Mouse (Mus musculus) kidney, embryonic 14.5 days (tissue): ENCODE results near the gene Atp6ap1. TPM values are rescaled to one million over a fixed set of nuclear protein-coding genes. Genes with fewer than 3 reads are reported as not detected.

ENCODE experiments used
- ATAC-seq: fragments of 200-750 bp; cut with Nextera tagmentation; 2 replicates; pipeline ENCODE4 v1.8.0; 2017; ENCODE audit warnings: moderate number of reproducible peaks, mild to moderate bottlenecking, moderate TSS enrichment, moderate library complexity; ENCODE audit not compliant: low FRiP score, low TSS enrichment
- H3K27ac ChIP-seq: fragments of 300-500 bp; sonication (generic); 2 replicates; pipeline ENCODE4 v1.5.1; 2014; ENCODE audit warnings: low read depth, mild to moderate bottlenecking, low read length, moderate library complexity, mixed read lengths
- H3K27me3 ChIP-seq: fragments of 300-500 bp; sonication (generic); 2 replicates; pipeline ENCODE4 v1.6.1; 2014; ENCODE audit warnings: mild to moderate bottlenecking, low read length; ENCODE audit not compliant: control insufficient read depth, insufficient read depth
- H3K36me3 ChIP-seq: fragments of 300-500 bp; sonication (generic); 2 replicates; pipeline ENCODE4 v1.6.1; 2014; ENCODE audit warnings: low read length, mixed read lengths; ENCODE audit not compliant: control insufficient read depth, insufficient read depth
- H3K4me1 ChIP-seq: fragments of 300-500 bp; sonication (generic); 2 replicates; pipeline ENCODE4 v1.6.1; 2014; ENCODE audit warnings: low read length, mixed read lengths; ENCODE audit not compliant: control insufficient read depth, insufficient read depth
- H3K4me2 ChIP-seq: fragments of 300-500 bp; sonication (generic); replicated peaks from 2 replicates; pipeline ENCODE4 v1.6.1; 2014; ENCODE audit warnings: low read depth, mild to moderate bottlenecking, low read length
- H3K4me3 ChIP-seq: fragments of 300-500 bp; sonication (generic); 2 replicates; pipeline ENCODE4 v1.5.1; 2014; ENCODE audit warnings: mild to moderate bottlenecking, low read length
- H3K9ac ChIP-seq: fragments of 300-500 bp; sonication (generic); 2 replicates; pipeline ENCODE4 v1.6.1; 2014; ENCODE audit warnings: low read depth, mild to moderate bottlenecking, low read length, moderate library complexity
- H3K9me3 ChIP-seq: fragments of 300-500 bp; sonication (generic); 2 replicates; pipeline ENCODE4 v1.6.1; 2016; ENCODE audit warnings: low read length; ENCODE audit not compliant: control insufficient read depth
- WGBS: fragments of 180-500 bp; shearing (Covaris S2); extraction: QIAGEN DNeasy Blood & Tissue Kit; methylation state at CpG from one replicate; pipeline ENCODE4 v1.1.7; 2014; 5-methylcytosine and 5-hydroxymethylcytosine counted together
- polyA plus RNA-seq: library from polyadenylated mRNA; unstranded; fragments of >200 nt; fragmentation: Nextera tagmentation; extraction: Ambion mirVana; gene quantifications from 2 replicates; pipeline ENCODE4 v1.2.1, GENCODE M21; 2014

Gene Atp6ap1
- 89.5 and 93.6 TPM in 2 replicates for polyA plus RNA-seq

- H3K9ac ChIP-seq: peak within 1 kb of the TSS; percentile 71
- H3K27me3 ChIP-seq: no peaks in the 10 kb centered on the region
- WGBS: 21% methylated on average over 37 of the region's 37 CpGs
- no peak within 1 kb of the TSS for H3K27ac ChIP-seq
- ATAC-seq: peak; percentile 98
- H3K9me3 ChIP-seq: no peaks in the 10 kb centered on the region
- peaks cover 7% of the 10 kb centered on the region; the same call in 1 of the 2 replicates for H3K36me3 ChIP-seq
- H3K4me2 ChIP-seq: peak within 1 kb of the TSS; percentile 55
- no peaks in the 10 kb centered on the region for H3K4me1 ChIP-seq
- H3K4me3 ChIP-seq: peak within 1 kb of the TSS; percentile 60
Measured at GRCm38 (mm10) chrX:74296538-74297448, at the start of gene Atp6ap1. Gene Atp6ap1, plus strand, starts transcription at chrX:74297097.

GRCm38 (mm10) chrX:74248651-74249050 lies 48.2 kb upstream of the Atp6ap1 start:
- H3K36me3 ChIP-seq: no peaks in the 10 kb centered on the region
- H3K4me3 ChIP-seq: peak overlapping the region; percentile 39; the same call in 1 of the 2 replicates
- H3K4me1 ChIP-seq: no peaks in the 10 kb centered on the region
- H3K27me3 ChIP-seq: no peaks in the 10 kb centered on the region
- no peaks in the 10 kb centered on the region for H3K9me3 ChIP-seq
- 21% methylated on average over 3 of the region's 3 CpGs for WGBS
- peak overlapping the region; percentile 47 for H3K4me2 ChIP-seq
- H3K9ac ChIP-seq: no peak overlapping the region
- H3K27ac ChIP-seq: no peak overlapping the region
- ATAC-seq: peak; percentile 13; the same call in 1 of the 2 replicates

- Histone ChIP-seq H3K27ac (peak within 1 kb of the TSS; percentile 62), H3K27me3 (no peaks in the 10 kb centered on the region), H3K9me3 (no peaks in the 10 kb centered on the region), H3K4me3 (peak within 1 kb of the TSS; percentile 39), H3K9ac (peak within 1 kb of the TSS; percentile 67), H3K4me1 (no peaks in the 10 kb centered on the region), H3K36me3 (no peaks in the 10 kb centered on the region), H3K4me2 (peak within 1 kb of the TSS; percentile 47)
- no peak for ATAC-seq
- 34% methylated on average over 37 of the region's 38 CpGs for WGBS
Measured at GRCm38 (mm10) chrX:74249615-74250014, 47.3 kb upstream of the Atp6ap1 start, which contains the start of gene Flna. Gene Flna, minus strand, starts transcription at chrX:74249820.

- peaks cover 16% of the 10 kb centered on the region; the same call in 1 of the 2 replicates for H3K36me3 ChIP-seq
- no peaks in the 10 kb centered on the region for H3K27me3 ChIP-seq
- H3K4me2 ChIP-seq: peak within 1 kb of the TSS; percentile 54
- peak; percentile 97 for ATAC-seq
- H3K27ac ChIP-seq: peak within 1 kb of the TSS; percentile 90
- no peaks in the 10 kb centered on the region for H3K9me3 ChIP-seq
- peak within 1 kb of the TSS; percentile 75 for H3K9ac ChIP-seq
- no peaks in the 10 kb centered on the region for H3K4me1 ChIP-seq
- WGBS: 28% methylated on average over 39 of the region's 39 CpGs
- H3K4me3 ChIP-seq: peak within 1 kb of the TSS; percentile 61
Measured at GRCm38 (mm10) chrX:74254153-74254887, 42.6 kb upstream of the Atp6ap1 start, which contains the start of gene Emd. Gene Emd, plus strand, starts transcription at chrX:74254687.

GRCm38 (mm10) chrX:74254888-74255565 lies 41.9 kb upstream of the Atp6ap1 start:
- H3K9ac ChIP-seq: peak overlapping the region; percentile 75
- H3K27ac ChIP-seq: peak overlapping the region; percentile 90
- H3K9me3 ChIP-seq: no peaks in the 10 kb centered on the region
- peak overlapping the region; percentile 61 for H3K4me3 ChIP-seq
- H3K4me1 ChIP-seq: no peaks in the 10 kb centered on the region
- 39% methylated on average over 31 of the region's 31 CpGs for WGBS
- no peaks in the 10 kb centered on the region for H3K27me3 ChIP-seq
- peak; percentile 67 for ATAC-seq
- H3K4me2 ChIP-seq: peak overlapping the region; percentile 54
- H3K36me3 ChIP-seq: peaks cover 16% of the 10 kb centered on the region; the same call in 1 of the 2 replicates

- ATAC-seq: no peak
- WGBS: 96% methylated on average over 3 of the region's 3 CpGs
- Histone ChIP-seq H3K4me3 (no peak overlapping the region), H3K36me3 (peaks cover 16% of the 10 kb centered on the region; the same call in 1 of the 2 replicates), H3K27ac (no peak overlapping the region), H3K27me3 (no peaks in the 10 kb centered on the region), H3K4me1 (no peaks in the 10 kb centered on the region), H3K9me3 (no peaks in the 10 kb centered on the region), H3K4me2 (no peak overlapping the region), H3K9ac (no peak overlapping the region)
Measured at GRCm38 (mm10) chrX:74257746-74258145, 39.2 kb upstream of the Atp6ap1 start.

- peak overlapping the region; percentile 40 for H3K4me2 ChIP-seq
- H3K9me3 ChIP-seq: no peaks in the 10 kb centered on the region
- H3K4me1 ChIP-seq: no peaks in the 10 kb centered on the region
- peak overlapping the region; percentile 62 for H3K4me3 ChIP-seq
- ATAC-seq: peak; percentile 39
- WGBS: 31% methylated on average over 3 of the region's 3 CpGs
- H3K36me3 ChIP-seq: peaks cover 9% of the 10 kb centered on the region; the same call in 1 of the 2 replicates
- peak overlapping the region; percentile 52 for H3K9ac ChIP-seq
- H3K27ac ChIP-seq: peak overlapping the region; percentile 91
- no peaks in the 10 kb centered on the region for H3K27me3 ChIP-seq
Measured at GRCm38 (mm10) chrX:74269736-74270061, 27.2 kb upstream of the Atp6ap1 start.

- Histone ChIP-seq H3K27ac (peak within 1 kb of the TSS; percentile 91), H3K9ac (peak within 1 kb of the TSS; percentile 81), H3K4me2 (peak within 1 kb of the TSS; percentile 46), H3K4me3 (peak within 1 kb of the TSS; percentile 62), H3K27me3 (no peaks in the 10 kb centered on the region), H3K9me3 (no peaks in the 10 kb centered on the region), H3K4me1 (no peaks in the 10 kb centered on the region), H3K36me3 (peaks cover 9% of the 10 kb centered on the region; the same call in 1 of the 2 replicates)
- ATAC-seq: peak; percentile 92
- 25% methylated on average over 42 of the region's 42 CpGs for WGBS
Measured at GRCm38 (mm10) chrX:74270062-74270901, 26.6 kb upstream of the Atp6ap1 start, which contains the start of gene Rpl10. Gene Rpl10, plus strand, starts transcription at chrX:74270812.
